Mouse (Mus musculus): ENCODE measurements at regions not wholly inside any gene's neighbourhood (a gene's known extent, or its start where the extent isn't known, plus 50 kb on each side); places are given as distances from the start of the nearest gene placed in this dataset.
"Not testable (repeated sequence)": the region's sequence is repeated elsewhere in the genome, so short reads cannot be mapped to it uniquely, and the experiment has no call there.

DNA sequence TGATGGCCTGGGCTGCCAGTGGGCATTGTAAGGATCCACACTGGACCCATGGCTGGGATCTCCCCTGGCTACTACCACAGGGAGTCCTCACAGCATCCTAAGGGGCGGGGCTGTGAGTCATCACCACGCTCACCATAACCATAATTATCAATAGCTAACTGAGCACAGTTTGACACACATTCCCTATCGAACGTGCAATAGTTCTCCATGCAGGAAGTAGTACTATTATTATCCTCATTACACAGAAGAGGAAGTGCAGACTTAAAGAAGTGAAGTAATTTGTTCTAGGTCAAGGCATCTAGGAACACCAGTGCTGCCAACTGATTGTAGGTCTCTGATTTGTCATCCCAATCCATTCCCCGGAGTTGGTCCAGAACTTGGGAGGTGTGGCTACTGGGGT lies 84.1 kb upstream of the Trim2 start:
- in situ Hi-C loops (cut with MboI, MseI), result no loop called here

DNA sequence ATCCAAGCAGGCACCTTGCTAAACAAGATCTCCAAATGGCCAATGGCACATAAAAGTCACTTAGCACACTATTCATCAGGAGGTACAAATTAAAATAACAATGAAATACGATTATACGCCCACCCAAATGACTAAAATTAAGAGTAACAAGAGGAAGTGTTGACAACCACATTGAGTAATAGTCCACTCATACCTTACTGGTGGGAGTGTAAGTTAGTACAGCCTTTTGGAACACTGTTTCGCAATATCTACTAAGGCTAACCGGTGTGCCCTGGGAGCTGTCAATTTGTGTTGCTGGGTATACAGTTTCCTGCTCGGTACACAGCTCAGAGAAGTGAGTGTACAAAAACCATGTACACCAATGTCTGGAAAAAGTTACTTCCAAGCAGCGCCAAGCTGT lies 81.8 kb upstream of the Trim2 start:
- in situ Hi-C loops (cut with MboI, MseI), result loop anchor here (5.0 kb wide), 1 partner anchor 51 kb away; no protein-coding TSS in a partner anchor

DNA sequence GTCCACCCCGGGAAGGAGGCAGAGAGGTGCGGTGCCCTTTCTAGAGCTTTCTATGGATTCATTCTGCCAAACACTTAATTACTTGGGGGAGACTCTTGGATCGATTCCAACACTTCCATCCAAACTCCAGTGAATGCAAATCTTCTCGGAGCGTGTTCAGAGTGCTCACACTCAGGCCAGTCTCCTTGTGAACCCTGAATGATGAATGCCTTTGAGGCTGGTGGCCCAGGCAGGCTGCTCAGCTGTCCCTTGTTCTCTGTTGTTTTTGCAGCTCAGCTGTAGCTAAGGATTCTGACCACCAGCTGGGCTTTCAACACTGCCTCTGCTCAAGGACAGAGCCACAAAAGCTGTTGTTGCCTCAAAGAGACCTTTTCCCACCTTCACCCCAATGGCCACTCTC lies 79.0 kb upstream of the Trim2 start:
- in situ Hi-C loops (cut with MboI, MseI), result loop anchor here (5.0 kb wide), 1 partner anchor 48 kb away; no protein-coding TSS in a partner anchor

DNA sequence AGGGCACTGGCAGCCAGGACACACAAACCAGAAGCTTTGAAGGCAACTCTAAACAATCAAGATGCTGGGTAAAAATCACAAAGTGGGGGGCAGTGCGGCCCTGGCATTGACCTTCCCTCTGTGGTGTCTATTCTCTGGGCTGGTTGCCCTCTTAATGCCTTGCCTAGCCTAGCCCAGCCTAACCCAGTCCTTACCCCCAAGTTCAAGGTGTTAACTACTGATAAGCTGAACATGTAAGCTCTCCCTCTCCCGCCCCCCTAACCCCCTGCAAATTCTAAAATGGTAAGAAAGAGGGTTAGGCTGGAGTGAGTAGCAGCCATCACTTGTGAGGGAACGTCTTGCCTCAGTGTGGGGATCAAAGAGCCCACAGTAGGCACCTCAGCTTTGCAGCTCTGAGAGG lies 76.9 kb upstream of the Trim2 start:
- in situ Hi-C loops (cut with MboI, MseI), result no loop called here

DNA sequence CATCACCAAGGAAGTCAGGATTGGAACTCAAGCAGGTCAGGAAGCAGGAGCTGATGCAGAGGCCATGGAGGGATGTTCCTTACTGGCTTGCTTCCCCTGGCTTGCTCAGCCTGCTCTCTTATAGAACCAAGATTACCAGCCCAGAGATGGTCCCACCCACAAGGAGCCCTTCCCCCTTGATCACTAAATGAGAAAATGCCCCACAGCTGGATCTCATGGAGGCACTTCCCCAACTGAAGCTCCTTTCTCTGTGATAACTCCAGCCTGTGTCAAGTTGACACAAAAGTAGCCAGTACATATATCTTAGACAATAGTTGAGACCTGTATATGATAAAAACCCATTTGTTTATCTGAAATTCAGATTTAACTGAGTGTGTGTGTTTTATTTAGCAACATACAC lies 76.4 kb upstream of the Trim2 start:
- in situ Hi-C loops (cut with MboI, MseI), result not testable (repeated sequence)

DNA sequence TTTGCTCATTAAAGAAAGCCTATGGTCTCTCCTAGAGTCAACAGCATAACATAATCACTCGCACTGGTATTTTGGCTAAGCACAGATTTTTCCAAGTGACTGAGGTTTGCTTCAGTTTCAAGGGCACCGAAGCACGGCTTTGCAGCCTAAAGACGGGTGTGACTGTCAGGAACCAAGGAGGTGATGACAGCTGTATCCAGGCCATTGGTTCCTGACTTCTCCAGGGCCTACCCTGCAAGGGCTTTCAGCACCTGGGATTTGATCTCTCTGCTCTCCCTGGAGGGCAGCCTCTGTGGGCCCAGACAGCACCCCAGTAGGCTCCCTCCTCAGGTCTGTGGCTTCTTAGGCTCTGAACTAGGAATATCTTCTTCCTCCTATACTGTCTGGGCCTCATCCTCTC lies 75.3 kb upstream of the Trim2 start:
- in situ Hi-C loops (cut with MboI, MseI), result no loop called here

DNA sequence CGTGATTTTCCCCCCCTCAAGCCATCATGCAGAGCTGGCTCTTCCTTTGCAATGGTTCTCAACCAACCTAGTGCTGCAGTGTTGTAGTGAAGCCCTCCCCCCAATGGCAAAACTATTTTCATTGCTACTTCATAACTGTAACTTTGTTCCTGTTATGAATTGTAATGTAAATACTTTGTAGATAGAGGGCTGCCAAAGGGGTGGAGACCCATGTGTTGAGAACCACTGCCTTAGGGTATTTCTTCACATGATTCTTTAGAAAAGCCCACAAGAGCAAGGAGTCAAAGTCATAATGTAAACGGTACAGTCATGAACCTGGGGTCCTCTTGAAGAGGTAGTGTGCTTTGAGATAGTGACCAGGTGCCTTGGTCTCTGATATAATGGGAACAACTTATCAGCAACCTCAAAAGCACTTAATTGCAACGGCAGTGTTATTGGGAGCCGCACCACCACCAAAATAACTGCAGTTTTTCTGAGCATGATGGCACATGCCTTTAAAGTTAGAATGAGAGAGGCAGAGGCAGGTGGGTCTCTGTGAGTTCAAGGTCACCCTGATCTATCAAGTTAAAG lies 72.4 kb upstream of the Trim2 start:
- in situ Hi-C loops (cut with MboI, MseI), result no loop called here

DNA sequence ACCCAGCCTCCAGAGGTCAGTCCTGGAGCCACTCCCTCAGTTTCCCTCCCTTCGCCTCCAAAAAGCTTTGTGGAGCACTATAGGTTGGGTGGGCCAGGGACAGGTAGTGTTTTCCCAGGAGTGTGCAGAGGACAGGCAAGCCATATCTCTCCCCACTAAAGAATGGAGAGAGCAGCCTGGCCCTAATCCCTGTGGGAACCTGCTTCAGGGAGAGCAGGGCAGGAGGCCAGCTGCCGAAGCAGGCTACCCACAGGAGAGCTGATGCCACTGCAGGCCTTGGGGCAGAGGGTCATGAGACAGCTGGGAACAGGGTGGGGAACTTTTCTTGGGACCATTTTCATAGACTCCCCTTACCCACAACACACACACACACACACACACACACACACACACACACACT lies 69.8 kb upstream of the Trim2 start:
- in situ Hi-C loops (cut with MboI, MseI), result no loop called here

DNA sequence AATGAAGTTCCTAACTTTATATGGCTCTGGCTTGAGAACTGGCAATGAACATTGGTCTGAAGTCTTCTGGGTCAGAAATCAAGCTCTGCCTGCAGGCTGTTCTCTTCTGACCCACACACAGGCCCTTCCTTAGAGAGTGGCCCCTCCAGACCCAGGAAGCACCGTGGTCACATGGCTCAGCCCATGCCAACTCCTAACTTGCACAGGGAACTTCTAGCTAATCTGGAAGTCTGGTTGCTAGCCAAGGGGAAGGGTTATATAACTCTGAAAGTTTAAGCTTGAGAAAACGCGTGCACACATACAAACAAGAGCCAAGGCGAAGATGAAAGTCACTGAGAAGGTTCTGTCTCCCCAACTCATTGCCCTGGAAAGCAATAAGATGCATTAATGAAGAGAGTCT lies 69.2 kb upstream of the Trim2 start:
- in situ Hi-C loops (cut with MboI, MseI), result no loop called here

DNA sequence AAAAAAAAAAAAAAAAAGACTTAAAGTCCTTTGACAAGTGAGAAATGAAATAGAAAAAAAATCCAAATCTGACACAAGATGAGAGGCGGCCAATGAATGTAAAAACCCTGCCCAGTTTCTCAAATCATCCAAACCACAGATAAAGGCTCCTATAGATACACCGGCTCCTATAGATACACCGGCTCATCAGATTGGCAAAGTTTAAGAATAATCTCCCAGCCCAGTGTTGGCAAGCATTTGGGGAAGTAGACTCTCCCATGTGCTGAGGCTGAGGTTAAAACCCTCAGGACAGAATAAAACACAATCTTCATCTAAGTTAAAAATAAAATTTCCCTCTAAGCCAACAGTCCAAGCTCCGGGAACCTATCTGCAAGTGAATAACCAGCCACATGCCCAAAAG lies 65.2 kb upstream of the Trim2 start:
- in situ Hi-C loops (cut with MboI, MseI), result no loop called here

DNA sequence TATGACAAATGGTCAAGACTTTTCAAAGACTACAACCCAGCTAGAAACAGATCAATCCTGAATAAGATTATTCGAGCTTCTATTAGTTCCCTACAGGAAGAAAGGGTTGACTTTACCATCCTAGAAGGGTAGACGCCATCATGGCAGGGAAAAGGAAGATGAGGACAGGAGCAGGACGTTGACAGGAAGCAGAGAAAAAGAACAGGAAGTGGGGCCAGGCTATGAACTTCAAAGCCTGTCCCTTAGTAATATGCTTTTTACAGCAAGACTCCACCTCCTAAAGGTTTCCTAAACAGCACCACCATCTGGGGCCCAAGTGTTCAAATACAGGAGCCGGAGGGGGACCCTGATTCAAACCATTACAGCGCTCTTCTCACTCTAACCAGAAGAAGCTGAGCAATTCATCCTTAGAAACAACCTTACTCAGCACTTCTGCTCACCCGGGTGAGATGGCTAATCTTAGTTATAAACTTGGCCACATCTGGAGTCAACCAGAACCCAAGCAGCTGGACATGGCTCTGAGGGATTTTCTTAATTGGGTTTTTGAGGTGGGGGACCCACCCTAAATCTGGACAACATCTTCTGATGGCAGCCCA lies 60.6 kb upstream of the Trim2 start:
- in situ Hi-C loops (cut with MboI, MseI), result no loop called here

DNA sequence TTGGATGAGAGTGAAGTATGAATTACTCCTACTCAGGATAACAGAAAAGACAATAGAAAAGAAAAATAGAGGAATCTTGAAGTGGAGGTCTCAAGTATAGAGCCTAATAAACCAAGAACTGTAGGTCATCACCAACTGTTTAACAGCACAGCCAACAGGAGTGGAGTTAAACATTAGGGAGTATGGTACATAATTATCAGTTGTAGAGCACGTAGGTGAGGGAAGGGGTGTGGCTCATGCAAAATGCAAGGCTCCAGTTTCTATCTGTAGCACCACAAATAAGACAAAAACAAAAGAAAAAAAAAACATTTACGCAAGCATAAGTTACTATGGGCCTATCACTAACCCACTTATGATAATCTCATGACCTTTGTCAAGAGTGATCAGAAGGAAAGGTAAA lies 52.0 kb upstream of the Trim2 start:
- in situ Hi-C loops (cut with MboI, MseI), result loop anchor here (10.0 kb wide), 1 partner anchor 166 kb away; no protein-coding TSS in a partner anchor

DNA sequence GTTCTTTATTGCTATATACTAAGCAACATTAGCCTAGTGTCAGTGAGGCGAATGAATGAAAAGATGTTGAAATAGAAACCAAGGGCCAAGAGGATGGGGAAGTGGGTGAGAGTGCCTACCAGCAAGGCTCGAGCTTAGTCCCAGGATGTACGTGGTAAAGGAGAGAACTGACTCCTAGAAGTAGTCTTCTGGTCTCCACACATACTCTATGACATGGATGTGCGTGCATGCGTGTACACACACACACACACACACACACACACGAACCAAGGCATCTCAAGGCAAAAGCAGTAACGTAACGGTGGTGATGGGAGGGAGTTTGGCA lies 50.0 kb upstream of the Trim2 start:
- in situ Hi-C loops (cut with MboI, MseI), result loop anchor here (10.0 kb wide), 1 partner anchor 168 kb away; no protein-coding TSS in a partner anchor

Data from T-helper 1 cell (primary cell).